Mouse (Mus musculus) heart, postnatal 4 days (tissue): ENCODE data around the gene Asprv1. TPM values are rescaled to one million over a fixed set of nuclear protein-coding genes. Genes with fewer than 3 reads are reported as not detected.

Source experiments
- DNase-seq: peaks from one replicate; pipeline ENCODE4 v3.0.0; 2021
- total RNA-seq, 2 experiments: library from RNA; stranded (reverse); gene quantifications; 2 replicates each; pipeline ENCODE4 v1.2.3; 2021

Gene Asprv1
- under 1 TPM; 0.27 to 0.33 TPM for total RNA-seq

GRCm38 (mm10) chr6:86627946-86628345 is at the start of gene Asprv1:
Gene Asprv1, plus strand, starts transcription at chr6:86628164.
- DNase-seq = no peak

- DNase-seq = no peak
Observed at GRCm38 (mm10) chr6:86578396-86578795, 49.6 kb upstream of the Asprv1 start.

- no peak for DNase-seq
Observed at GRCm38 (mm10) chr6:86579066-86579784, 48.7 kb upstream of the Asprv1 start.

GRCm38 (mm10) chr6:86579926-86580325 is 48.0 kb upstream of the Asprv1 start:
- no peak for DNase-seq

- no peak for DNase-seq
Observed at GRCm38 (mm10) chr6:86583141-86583540, 44.8 kb upstream of the Asprv1 start.

GRCm38 (mm10) chr6:86583601-86584215 is 44.3 kb upstream of the Asprv1 start:
- DNase-seq = no peak

- peak; percentile 59 for DNase-seq
Observed at GRCm38 (mm10) chr6:86584296-86585015, 43.5 kb upstream of the Asprv1 start.

GRCm38 (mm10) chr6:86585070-86585600 is 42.8 kb upstream of the Asprv1 start:
- peak; percentile 90 for DNase-seq

GRCm38 (mm10) chr6:86586070-86586469 is 41.9 kb upstream of the Asprv1 start:
- no peak for DNase-seq

GRCm38 (mm10) chr6:86588429-86588828 is 39.5 kb upstream of the Asprv1 start:
- DNase-seq = no peak

GRCm38 (mm10) chr6:86593146-86593897 is 34.6 kb upstream of the Asprv1 start:
- no peak for DNase-seq

GRCm38 (mm10) chr6:86594636-86595035 is 33.3 kb upstream of the Asprv1 start:
- DNase-seq = no peak

GRCm38 (mm10) chr6:86595865-86596440 is 32.0 kb upstream of the Asprv1 start:
- DNase-seq = no peak

- DNase-seq = no peak
Observed at GRCm38 (mm10) chr6:86598742-86599193, 29.2 kb upstream of the Asprv1 start.

GRCm38 (mm10) chr6:86599197-86599596 is 28.8 kb upstream of the Asprv1 start:
- peak; percentile 90 for DNase-seq

- DNase-seq = peak; percentile 86
Observed at GRCm38 (mm10) chr6:86599951-86600414, 28.0 kb upstream of the Asprv1 start.

- DNase-seq = no peak
Observed at GRCm38 (mm10) chr6:86605260-86605659, 22.7 kb upstream of the Asprv1 start.

- no peak for DNase-seq
Observed at GRCm38 (mm10) chr6:86606289-86606688, 21.7 kb upstream of the Asprv1 start.

- DNase-seq = no peak
Observed at GRCm38 (mm10) chr6:86607471-86607870, 20.5 kb upstream of the Asprv1 start.

GRCm38 (mm10) chr6:86609235-86609634 is 18.7 kb upstream of the Asprv1 start:
- DNase-seq = no peak

- DNase-seq = no peak
Observed at GRCm38 (mm10) chr6:86610714-86611113, 17.2 kb upstream of the Asprv1 start.

GRCm38 (mm10) chr6:86615301-86615700 is 12.7 kb upstream of the Asprv1 start:
- DNase-seq = no peak
